Mouse (Mus musculus): ENCODE data around the gene Wbp11. TPM values are rescaled to one million over a fixed set of nuclear protein-coding genes. Genes with fewer than 3 reads are reported as not detected.

Gene Wbp11
- total RNA-seq (2021) = 100 to 1,000 TPM; 123 to 133 TPM
- long read RNA-seq, experiment 1, transcript Wbp11-201 (12 exons, 2,739 nt) = major isoform, 116 of 156 reads
- long read RNA-seq, experiment 1, partial matches to known transcripts = 19 of 156 reads
- long read RNA-seq, experiment 1, other reads (novel, unspliced or antisense) = 21 of 156 reads
- long read RNA-seq, experiment 2, transcript Wbp11-201 (12 exons, 2,739 nt) = major isoform, 112 of 160 reads
- long read RNA-seq, experiment 2, partial matches to known transcripts = 19 of 160 reads
- long read RNA-seq, experiment 2, other reads (novel, unspliced or antisense) = 29 of 160 reads

- DNase-seq (ENCODE audit: low spot score in 2 of 2) = peak; percentile 94 to 99
Observed at GRCm38 (mm10) chr6:136827881-136828561, at the start of gene Wbp11. TSS of gene Wbp11 (minus strand) at chr6:136828233.

GRCm38 (mm10) chr6:136875670-136876069 lies 47.6 kb upstream of the Wbp11 start, which contains the start of gene Mgp:
TSS of gene Mgp (minus strand) at chr6:136875823.
- no peak for DNase-seq (ENCODE audit: low spot score in 2 of 2)

GRCm38 (mm10) chr6:136874599-136874998 lies 46.6 kb upstream of the Wbp11 start:
- no peak for DNase-seq (ENCODE audit: low spot score in 2 of 2)

GRCm38 (mm10) chr6:136868921-136869320 lies 40.9 kb upstream of the Wbp11 start:
- no peak for DNase-seq (ENCODE audit: low spot score in 2 of 2)

GRCm38 (mm10) chr6:136866150-136866549 lies 38.1 kb upstream of the Wbp11 start:
- no peak for DNase-seq (ENCODE audit: low spot score in 2 of 2)

- DNase-seq (ENCODE audit: low spot score in 2 of 2) = no peak
Observed at GRCm38 (mm10) chr6:136865360-136865759, 37.3 kb upstream of the Wbp11 start.

GRCm38 (mm10) chr6:136861020-136861419 lies 33.0 kb upstream of the Wbp11 start:
- peak; percentile 21 to 70 for DNase-seq (ENCODE audit: low spot score in 2 of 2)

GRCm38 (mm10) chr6:136858420-136858819 lies 30.4 kb upstream of the Wbp11 start:
- no peak for DNase-seq (ENCODE audit: low spot score in 2 of 2)

GRCm38 (mm10) chr6:136857873-136858260 lies 29.8 kb upstream of the Wbp11 start:
- DNase-seq (ENCODE audit: low spot score in 2 of 2) = no peak

- no peak for DNase-seq (ENCODE audit: low spot score in 2 of 2)
Observed at GRCm38 (mm10) chr6:136857186-136857872, 29.3 kb upstream of the Wbp11 start, which contains the start of gene Art4. TSS of gene Art4 (minus strand) at chr6:136857733.

- DNase-seq (ENCODE audit: low spot score in 2 of 2) = no peak
Observed at GRCm38 (mm10) chr6:136856071-136856636, 28.1 kb upstream of the Wbp11 start.

GRCm38 (mm10) chr6:136855183-136855582 lies 27.1 kb upstream of the Wbp11 start:
- no peak for DNase-seq (ENCODE audit: low spot score in 2 of 2)

GRCm38 (mm10) chr6:136854361-136854781 lies 26.3 kb upstream of the Wbp11 start:
- no peak for DNase-seq (ENCODE audit: low spot score in 2 of 2)

- DNase-seq (ENCODE audit: low spot score in 2 of 2) = no peak
Observed at GRCm38 (mm10) chr6:136852762-136853161, 24.7 kb upstream of the Wbp11 start.

- DNase-seq (ENCODE audit: low spot score in 2 of 2) = no peak
Observed at GRCm38 (mm10) chr6:136852348-136852747, 24.3 kb upstream of the Wbp11 start.

- DNase-seq (ENCODE audit: low spot score in 2 of 2) = no peak
Observed at GRCm38 (mm10) chr6:136850267-136850666, 22.2 kb upstream of the Wbp11 start.

GRCm38 (mm10) chr6:136848971-136849370 lies 20.9 kb upstream of the Wbp11 start:
- no peak for DNase-seq (ENCODE audit: low spot score in 2 of 2)

GRCm38 (mm10) chr6:136848399-136848798 lies 20.4 kb upstream of the Wbp11 start:
- DNase-seq (ENCODE audit: low spot score in 2 of 2) = no peak

GRCm38 (mm10) chr6:136847790-136848189 lies 19.8 kb upstream of the Wbp11 start:
- no peak for DNase-seq (ENCODE audit: low spot score in 2 of 2)

GRCm38 (mm10) chr6:136847267-136847666 lies 19.2 kb upstream of the Wbp11 start:
- no peak for DNase-seq (ENCODE audit: low spot score in 2 of 2)

- no peak for DNase-seq (ENCODE audit: low spot score in 2 of 2)
Observed at GRCm38 (mm10) chr6:136845706-136846480, 17.9 kb upstream of the Wbp11 start.

All from layer of hippocampus, postnatal 14 days (tissue).